Mouse (Mus musculus) limb, embryonic 11.5 days (tissue): ENCODE data around the gene Sema6d. TPM values are rescaled to one million over a fixed set of nuclear protein-coding genes. Genes with fewer than 3 reads are reported as not detected.
"Not testable (repeated sequence)": the region's sequence is repeated elsewhere in the genome, so short reads cannot be mapped to it uniquely, and the experiment has no call there.

ENCODE experiments used
- ATAC-seq: fragments of 200-750 bp; cut with Nextera tagmentation; 2 replicates; pipeline ENCODE4 v1.8.0; 2017; ENCODE audit warnings: low read depth; ENCODE audit not compliant: insufficient number of reproducible peaks, low FRiP score, low TSS enrichment
- DNase-seq: peaks from one replicate; pipeline ENCODE4 v3.0.0-alpha.2; 2015; ENCODE audit warnings: low spot score
- H3K27ac ChIP-seq: fragments of 300-500 bp; sonication (generic); replicated peaks from 2 replicates; pipeline ENCODE4 v1.5.1; 2014; ENCODE audit warnings: low read depth, mild to moderate bottlenecking, low read length
- H3K27me3 ChIP-seq: fragments of 300-500 bp; sonication (generic); 2 replicates; pipeline ENCODE4 v1.6.1; 2014; ENCODE audit warnings: mild to moderate bottlenecking, low read length, mixed read lengths; ENCODE audit not compliant: control insufficient read depth, insufficient read depth
- H3K36me3 ChIP-seq: fragments of 300-500 bp; sonication (generic); 2 replicates; pipeline ENCODE4 v1.6.1; 2014; ENCODE audit warnings: mild to moderate bottlenecking, low read length, moderate library complexity, mixed read lengths; ENCODE audit not compliant: control insufficient read depth, insufficient read depth
- H3K4me1 ChIP-seq: fragments of 300-500 bp; sonication (generic); 2 replicates; pipeline ENCODE4 v1.6.1; 2014; ENCODE audit warnings: low read length, mixed read lengths; ENCODE audit not compliant: control insufficient read depth, insufficient read depth
- H3K4me2 ChIP-seq: fragments of 300-500 bp; sonication (generic); 2 replicates; pipeline ENCODE4 v1.6.1; 2014; ENCODE audit warnings: low read depth, mild to moderate bottlenecking, moderate library complexity; ENCODE audit not compliant: severe bottlenecking
- H3K4me3 ChIP-seq: fragments of 300-500 bp; sonication (generic); 2 replicates; pipeline ENCODE4 v1.5.1; 2014; ENCODE audit warnings: low read depth, low read length
- H3K9ac ChIP-seq: fragments of 300-500 bp; sonication (generic); 2 replicates; pipeline ENCODE4 v1.6.1; 2014; ENCODE audit warnings: mild to moderate bottlenecking, low read length
- H3K9me3 ChIP-seq: fragments of 300-500 bp; sonication (generic); 2 replicates; pipeline ENCODE4 v1.6.1; 2016; ENCODE audit warnings: low read length; ENCODE audit not compliant: control insufficient read depth
- WGBS: fragments of 180-500 bp; shearing (Covaris S2); extraction: QIAGEN DNeasy Blood & Tissue Kit; methylation state at CpG from one replicate; pipeline ENCODE4 v1.1.7; 2014; 5-methylcytosine and 5-hydroxymethylcytosine counted together
- polyA plus RNA-seq: library from polyadenylated mRNA; unstranded; fragments of >200 nt; fragmentation: Nextera tagmentation; extraction: Ambion mirVana; gene quantifications from 2 replicates; pipeline ENCODE4 v1.2.1, GENCODE M21; 2014

Sema6d gene
- polyA plus RNA-seq, 1 experiment from 2014 or later = 6.2 TPM

GRCm38 (mm10) chr2:124322528-124323215 lies 232.9 kb downstream of the Sema6d start:
- no peak overlapping the region for H3K27ac ChIP-seq
- H3K9me3 ChIP-seq = no peaks in the 10 kb centered on the region
- no peak overlapping the region for H3K9ac ChIP-seq
- DNase-seq (no peak), ATAC-seq (no peak)
- no peaks in the 10 kb centered on the region for H3K36me3 ChIP-seq
- H3K4me2 ChIP-seq = no peak overlapping the region
- WGBS = 74% methylated on average over 5 of the region's 5 CpGs
- no peaks in the 10 kb centered on the region for H3K4me1 ChIP-seq
- no peak overlapping the region for H3K4me3 ChIP-seq
- no peaks in the 10 kb centered on the region for H3K27me3 ChIP-seq

GRCm38 (mm10) chr2:124324107-124324724 lies 234.4 kb downstream of the Sema6d start:
- DNase-seq = no peak
- ATAC-seq = no peak
- WGBS = 86% methylated on average over 6 of the region's 6 CpGs

GRCm38 (mm10) chr2:124329473-124330130 lies 239.8 kb downstream of the Sema6d start:
- no peaks in the 10 kb centered on the region for H3K27me3 ChIP-seq
- H3K36me3 ChIP-seq = no peaks in the 10 kb centered on the region
- no peak overlapping the region for H3K27ac ChIP-seq
- no peak overlapping the region for H3K4me3 ChIP-seq
- DNase-seq (no peak), ATAC-seq (no peak)
- H3K4me2 ChIP-seq = no peak overlapping the region
- 81% methylated on average over 1 of the region's 1 CpGs for WGBS
- no peaks in the 10 kb centered on the region for H3K9me3 ChIP-seq
- H3K4me1 ChIP-seq = no peaks in the 10 kb centered on the region
- H3K9ac ChIP-seq = no peak overlapping the region

More at GRCm38 (mm10) chr2:124324107-124324724, 234.4 kb downstream of the Sema6d start:
- Histone ChIP-seq H3K36me3 (no peaks in the 10 kb centered on the region), H3K27ac (no peak overlapping the region), H3K9me3 (no peaks in the 10 kb centered on the region), H3K4me3 (no peak overlapping the region), H3K4me1 (no peaks in the 10 kb centered on the region), H3K4me2 (no peak overlapping the region), H3K27me3 (no peaks in the 10 kb centered on the region), H3K9ac (no peak overlapping the region)

DNA sequence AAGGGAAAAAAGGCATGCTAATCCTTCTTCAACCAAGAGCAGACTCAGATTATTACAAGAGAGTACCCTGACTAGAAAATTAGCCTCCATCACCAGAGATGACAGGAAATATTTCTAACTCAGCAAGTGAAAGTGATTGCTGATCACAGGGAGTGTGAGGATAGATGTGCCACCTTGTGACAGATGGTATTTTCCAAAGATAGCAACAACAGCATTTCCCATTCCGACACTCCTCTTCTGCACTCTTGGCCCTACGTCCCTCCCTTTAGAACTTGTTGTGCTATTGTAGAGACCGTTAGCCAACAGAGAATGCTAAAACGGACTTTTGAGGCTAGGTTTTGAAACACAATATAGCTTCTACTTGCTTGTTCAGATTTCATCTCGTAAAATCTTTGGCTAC lies 243.1 kb downstream of the Sema6d start:
- Histone ChIP-seq H3K27ac (no peak overlapping the region), H3K4me1 (no peaks in the 10 kb centered on the region), H3K9me3 (no peaks in the 10 kb centered on the region), H3K27me3 (no peaks in the 10 kb centered on the region), H3K36me3 (no peaks in the 10 kb centered on the region), H3K4me2 (no peak overlapping the region), H3K4me3 (no peak overlapping the region), H3K9ac (no peak overlapping the region)
- WGBS = 82% methylated on average over 5 of the region's 5 CpGs
- ATAC-seq (no peak), DNase-seq (no peak)

- H3K4me1 ChIP-seq, ATAC-seq, H3K27ac ChIP-seq, H3K4me3 ChIP-seq, H3K9ac ChIP-seq, H3K4me2 ChIP-seq, H3K36me3 ChIP-seq, H3K9me3 ChIP-seq, DNase-seq, H3K27me3 ChIP-seq: not testable (repeated sequence)
- WGBS = 82% methylated on average over 2 of the region's 2 CpGs
Measured at GRCm38 (mm10) chr2:124334655-124335054, 244.9 kb downstream of the Sema6d start.

DNA sequence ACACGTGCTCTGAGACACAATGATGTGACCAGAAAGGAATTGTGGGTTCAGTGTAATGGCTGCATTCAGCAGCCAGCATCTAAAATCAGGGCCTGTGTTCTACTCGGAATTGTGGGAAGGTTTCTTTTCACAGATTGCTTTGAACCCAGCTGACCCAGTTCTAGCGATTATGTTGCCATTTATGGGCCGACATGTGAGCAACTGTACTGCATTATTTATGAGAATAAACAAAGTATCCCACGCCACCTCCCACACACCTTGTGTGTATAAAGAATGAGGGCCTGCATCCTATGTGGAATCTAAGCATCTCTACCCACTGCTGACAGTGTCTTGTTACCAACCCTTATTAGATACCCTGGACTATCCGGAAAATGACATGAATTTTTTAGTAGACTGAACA lies 248.5 kb downstream of the Sema6d start:
- no peak overlapping the region for H3K4me2 ChIP-seq
- H3K4me3 ChIP-seq = no peak overlapping the region
- ATAC-seq (no peak), DNase-seq (no peak)
- no peaks in the 10 kb centered on the region for H3K4me1 ChIP-seq
- no peak overlapping the region for H3K27ac ChIP-seq
- H3K36me3 ChIP-seq = no peaks in the 10 kb centered on the region
- no peaks in the 10 kb centered on the region for H3K27me3 ChIP-seq
- H3K9me3 ChIP-seq = no peaks in the 10 kb centered on the region
- no peak overlapping the region for H3K9ac ChIP-seq
- 82% methylated on average over 6 of the region's 6 CpGs for WGBS

DNA sequence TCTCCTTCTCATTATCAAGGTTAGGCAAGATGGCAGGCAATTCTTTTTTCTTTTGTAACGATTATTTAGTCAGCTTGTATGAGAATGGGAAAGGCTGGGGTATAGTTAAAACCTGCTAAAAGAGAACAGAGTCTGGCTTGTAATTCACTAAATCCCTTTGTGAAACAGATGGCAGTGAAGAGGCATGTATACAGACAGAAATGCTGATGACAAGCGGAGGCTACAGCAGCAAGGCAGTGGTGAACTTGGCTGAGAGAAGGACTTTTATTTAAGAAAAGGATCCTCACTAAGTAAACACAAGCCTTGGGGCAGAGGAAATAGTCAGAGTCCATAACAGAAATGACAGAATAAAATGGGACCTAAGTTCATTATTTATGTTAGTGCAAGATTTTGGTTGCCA lies 264.4 kb downstream of the Sema6d start:
- Histone ChIP-seq H3K4me2 (no peak overlapping the region), H3K9me3 (no peaks in the 10 kb centered on the region), H3K27ac (no peak overlapping the region), H3K4me3 (no peak overlapping the region), H3K27me3 (no peaks in the 10 kb centered on the region), H3K36me3 (no peaks in the 10 kb centered on the region), H3K4me1 (no peaks in the 10 kb centered on the region), H3K9ac (no peak overlapping the region)
- WGBS = 87% methylated on average over 2 of the region's 2 CpGs
- DNase-seq = no peak
- no peak for ATAC-seq

- H3K36me3 ChIP-seq = no peaks in the 10 kb centered on the region
- H3K4me1 ChIP-seq = no peaks in the 10 kb centered on the region
- H3K27me3 ChIP-seq = no peaks in the 10 kb centered on the region
- WGBS = 81% methylated on average over 2 of the region's 2 CpGs
- no peak overlapping the region for H3K27ac ChIP-seq
- ATAC-seq (no peak), DNase-seq (peak; percentile 12)
- no peaks in the 10 kb centered on the region for H3K9me3 ChIP-seq
- no peak overlapping the region for H3K4me2 ChIP-seq
- no peak overlapping the region for H3K4me3 ChIP-seq
- H3K9ac ChIP-seq = no peak overlapping the region
Measured at GRCm38 (mm10) chr2:124354716-124355115, 264.9 kb downstream of the Sema6d start.
